Mouse (Mus musculus): ENCODE measurements at regions not wholly inside any gene's neighbourhood (a gene's known extent, or its start where the extent isn't known, plus 50 kb on each side); places are given as distances from the start of the nearest gene placed in this dataset.
A peak's percentile ranks its signal among the peaks of the same experiment; 100 is the strongest.

DNA sequence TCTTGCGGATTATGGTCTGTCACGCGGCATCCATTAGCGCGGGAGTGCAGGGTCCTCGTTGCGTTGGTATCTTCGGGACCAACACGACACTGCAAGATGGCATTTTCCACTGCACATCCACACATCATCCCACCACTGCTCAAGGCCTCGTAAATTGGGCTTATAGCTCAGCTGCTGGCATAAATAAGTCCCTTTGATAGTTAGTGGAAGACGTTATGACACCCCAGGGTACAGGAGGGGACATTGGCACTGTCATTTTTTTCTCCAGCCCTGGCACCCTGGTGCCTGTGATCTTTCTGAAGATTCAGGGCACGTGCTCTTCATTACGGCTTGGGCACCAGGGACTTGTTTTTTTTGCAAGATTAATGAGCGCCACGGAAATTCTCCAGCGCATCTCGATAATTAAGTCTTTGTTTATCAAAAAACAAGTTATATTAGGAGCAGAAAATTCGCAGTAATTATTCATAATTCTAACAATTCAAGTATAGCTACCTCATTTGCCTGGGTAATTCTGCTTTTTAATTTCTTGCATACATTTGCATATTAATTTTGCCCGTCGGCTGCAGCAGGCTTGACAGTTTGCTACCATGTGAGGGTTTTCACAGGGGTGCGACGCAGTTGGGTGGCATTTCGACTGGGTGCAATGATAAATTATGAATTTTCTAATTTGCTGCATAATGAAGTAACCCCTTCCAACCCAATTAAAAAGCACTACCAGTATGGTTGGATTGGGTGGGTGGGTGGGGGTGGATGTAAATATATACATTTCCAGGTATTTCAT, 119.1 kb downstream of the Vrk1 start:
- intact Hi-C loops (cut with DNase I): no loop called here
- no peak for DNase-seq (ENCODE audit: extremely low spot score in 1 of 2, low spot score in 2 of 2)

DNA sequence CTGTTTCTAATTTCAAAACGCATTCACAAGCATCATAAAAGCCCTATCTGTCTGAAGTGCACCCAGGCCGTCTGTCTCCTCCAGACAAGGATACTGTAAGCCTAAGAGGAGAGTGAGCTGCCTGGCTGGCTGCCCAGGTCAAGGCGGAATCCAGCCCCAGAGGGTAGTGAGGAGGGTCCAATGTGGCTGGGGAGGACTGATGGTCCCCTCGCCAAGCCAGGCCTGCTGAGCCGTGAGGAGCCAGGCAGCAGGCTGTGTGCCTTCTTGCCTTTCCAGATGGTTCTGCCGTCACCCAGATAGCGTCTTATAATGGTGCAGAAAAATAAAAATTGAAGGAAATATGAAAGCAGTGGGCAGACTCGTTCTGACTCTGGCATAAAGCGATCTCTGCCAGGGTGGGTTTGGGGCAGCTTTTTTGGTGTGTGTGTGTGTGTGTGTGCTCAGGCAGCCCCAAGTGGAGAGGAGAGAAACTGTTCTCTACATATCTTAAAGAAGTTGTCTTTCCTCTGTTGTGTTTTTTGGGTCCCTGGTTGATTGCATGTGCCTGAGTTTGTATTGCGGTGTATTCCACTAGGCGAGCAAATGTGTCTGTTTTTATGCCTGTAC, 120.1 kb downstream of the Vrk1 start:
- intact Hi-C loops (cut with DNase I): no loop called here
- DNase-seq (ENCODE audit: extremely low spot score in 1 of 2, low spot score in 2 of 2): peak in 1 of 2 experiments; percentile 52

- no peak for DNase-seq (ENCODE audit: extremely low spot score in 1 of 2, low spot score in 2 of 2)
- intact Hi-C loops (cut with DNase I): no loop called here
These were observed 122.7 kb downstream of the Vrk1 start for GRCm38 (mm10) chr12:106132715-106133114.

DNA sequence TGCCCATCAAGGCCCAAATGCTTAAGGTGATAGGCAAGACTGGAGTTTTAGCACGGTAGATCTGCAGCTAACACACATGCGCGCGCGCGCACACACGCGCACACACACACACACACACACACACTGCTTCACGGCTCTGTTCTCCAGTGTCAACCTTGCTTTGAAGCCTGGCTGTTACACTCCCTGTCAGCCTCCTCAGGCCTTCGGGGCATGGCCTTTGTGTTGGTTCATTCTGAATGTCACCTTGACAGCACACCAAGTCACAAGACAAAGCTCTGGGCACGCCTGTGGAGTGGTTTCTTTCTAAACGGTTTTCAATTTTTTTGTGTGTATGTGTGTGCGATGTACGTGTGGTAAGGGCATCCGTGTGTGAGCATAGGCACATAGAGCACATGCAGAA, 128.4 kb downstream of the Vrk1 start:
- intact Hi-C loops (cut with DNase I): no loop called here
- no peak for DNase-seq (ENCODE audit: extremely low spot score in 1 of 2, low spot score in 2 of 2)

- no peak for DNase-seq (ENCODE audit: extremely low spot score in 1 of 2, low spot score in 2 of 2)
- intact Hi-C loops (cut with DNase I): no loop called here
These were observed 129.5 kb downstream of the Vrk1 start for GRCm38 (mm10) chr12:106139491-106139890.

DNA sequence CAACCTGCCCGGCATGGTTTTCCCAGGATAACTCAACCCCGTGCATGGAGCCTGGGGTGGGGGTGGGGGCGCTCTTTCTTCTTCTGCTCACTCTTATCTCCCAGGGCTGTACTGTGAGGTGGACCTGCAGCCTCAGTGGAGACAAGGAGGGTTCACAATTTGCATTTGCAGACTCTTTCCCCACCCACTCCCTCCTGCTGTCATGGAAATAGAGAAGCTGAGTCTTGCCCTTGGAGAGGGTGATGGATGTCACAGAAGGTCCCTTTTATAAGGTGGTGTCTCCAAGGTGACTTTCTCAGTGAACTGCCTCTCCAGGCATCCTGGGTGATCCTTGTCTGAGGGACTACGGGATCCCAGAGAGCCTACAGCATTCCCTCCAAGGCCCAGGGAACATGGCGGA, 129.9 kb downstream of the Vrk1 start:
- intact Hi-C loops (cut with DNase I): no loop called here
- DNase-seq (ENCODE audit: extremely low spot score in 1 of 2, low spot score in 2 of 2): no peak

GRCm38 (mm10) chr12:106140671-106141070, 130.6 kb downstream of the Vrk1 start:
- no peak for DNase-seq (ENCODE audit: extremely low spot score in 1 of 2, low spot score in 2 of 2)

DNA sequence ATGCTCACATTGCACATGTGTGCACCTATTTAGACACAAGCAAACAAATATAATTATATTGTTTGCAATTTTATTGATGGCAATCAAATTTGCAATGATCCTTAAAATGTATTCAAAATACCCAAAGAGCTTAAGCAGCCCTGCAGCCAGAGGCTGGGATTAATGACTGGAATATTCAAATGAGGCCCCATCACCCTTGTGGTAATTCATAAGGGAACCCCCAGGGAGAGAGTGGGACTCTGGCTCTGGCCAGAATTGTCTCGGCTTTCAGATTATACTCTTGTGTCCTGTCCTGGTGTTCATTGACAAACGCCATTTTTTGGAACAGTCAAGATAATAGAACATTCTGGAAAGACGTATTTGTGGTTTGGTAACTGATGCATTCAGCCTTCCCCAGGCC, 133.5 kb downstream of the Vrk1 start:
- intact Hi-C loops (cut with DNase I): no loop called here
- DNase-seq (ENCODE audit: extremely low spot score in 1 of 2, low spot score in 2 of 2): no peak

More at GRCm38 (mm10) chr12:106140671-106141070, 130.6 kb downstream of the Vrk1 start:
- intact Hi-C loops (cut with DNase I): no loop called here

- intact Hi-C loops (cut with DNase I): no loop called here
- no peak for DNase-seq (ENCODE audit: extremely low spot score in 1 of 2, low spot score in 2 of 2)
These were observed 146.8 kb downstream of the Vrk1 start for GRCm38 (mm10) chr12:106156837-106157236.

GRCm38 (mm10) chr12:106157827-106158226, 147.8 kb downstream of the Vrk1 start:
- intact Hi-C loops (cut with DNase I): no loop called here

DNA sequence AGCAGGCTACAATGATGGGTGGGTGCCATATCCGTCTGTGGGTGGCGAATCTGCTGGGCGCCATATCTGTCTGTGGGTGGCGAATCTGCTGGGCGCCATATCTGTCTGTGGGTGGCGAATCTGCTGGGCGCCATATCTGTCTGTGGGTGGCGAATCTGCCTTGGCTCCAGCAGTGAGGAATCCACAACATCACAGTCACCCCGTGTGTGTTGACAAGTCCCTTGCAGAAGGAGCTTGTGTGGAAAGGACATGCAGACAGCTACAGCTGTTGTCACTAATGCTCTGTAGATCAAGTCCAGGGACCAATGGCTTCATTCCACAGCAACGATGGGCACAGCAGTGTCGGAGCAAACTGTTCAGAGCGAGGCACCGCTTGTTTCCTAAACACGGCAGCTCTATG, 148.6 kb downstream of the Vrk1 start:
- intact Hi-C loops (cut with DNase I): no loop called here
- no peak for DNase-seq (ENCODE audit: extremely low spot score in 1 of 2, low spot score in 2 of 2)

More at GRCm38 (mm10) chr12:106157827-106158226, 147.8 kb downstream of the Vrk1 start:
- DNase-seq (ENCODE audit: extremely low spot score in 1 of 2, low spot score in 2 of 2): no peak

DNA sequence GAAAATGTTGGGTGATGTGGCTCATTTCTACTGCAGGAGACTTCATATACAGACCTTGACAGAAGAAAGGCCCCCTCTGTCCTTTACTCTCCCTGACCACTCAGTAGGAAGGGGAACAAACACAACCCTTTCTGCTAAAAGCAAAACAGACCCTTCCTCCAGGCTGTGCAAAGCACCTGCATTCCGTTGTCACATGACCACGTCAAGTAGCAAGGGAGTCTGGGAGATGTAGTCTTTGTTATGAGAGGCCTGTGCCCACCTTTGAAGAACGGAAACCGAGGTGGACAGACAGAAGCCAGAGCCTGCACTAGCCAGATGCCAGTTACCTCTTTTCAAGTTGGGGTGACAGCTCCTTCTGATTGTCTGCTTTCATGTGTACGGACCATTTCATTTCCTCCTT, 161.3 kb downstream of the Vrk1 start:
- DNase-seq (ENCODE audit: extremely low spot score in 1 of 2, low spot score in 2 of 2): no peak
- intact Hi-C loops (cut with DNase I): no loop called here

DNA sequence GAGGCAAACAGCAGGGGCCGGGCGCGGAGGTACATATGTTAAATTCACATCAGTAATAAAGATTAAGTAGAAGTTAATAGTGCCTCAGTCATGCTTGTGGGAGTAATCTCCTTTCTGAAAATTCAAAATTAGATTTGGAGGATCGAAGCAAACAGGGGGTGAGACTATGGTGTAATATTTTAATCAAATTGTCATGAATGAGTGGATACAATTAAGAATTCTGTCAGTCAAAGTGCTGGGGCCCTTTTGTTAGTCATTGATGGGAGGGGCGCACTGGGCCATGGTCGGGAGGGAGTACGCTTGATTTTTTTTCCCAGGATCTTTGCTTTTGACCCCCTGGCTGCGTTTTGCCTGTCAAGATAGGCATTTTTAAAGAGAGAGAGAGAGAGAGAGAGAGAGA, 163.2 kb downstream of the Vrk1 start:
- DNase-seq (ENCODE audit: extremely low spot score in 1 of 2, low spot score in 2 of 2): no peak
- intact Hi-C loops (cut with DNase I): no loop called here

- intact Hi-C loops (cut with DNase I): no loop called here
- DNase-seq (ENCODE audit: extremely low spot score in 1 of 2, low spot score in 2 of 2): peak in 1 of 2 experiments; percentile 45
These were observed 164.3 kb downstream of the Vrk1 start for GRCm38 (mm10) chr12:106174070-106174980.

DNA sequence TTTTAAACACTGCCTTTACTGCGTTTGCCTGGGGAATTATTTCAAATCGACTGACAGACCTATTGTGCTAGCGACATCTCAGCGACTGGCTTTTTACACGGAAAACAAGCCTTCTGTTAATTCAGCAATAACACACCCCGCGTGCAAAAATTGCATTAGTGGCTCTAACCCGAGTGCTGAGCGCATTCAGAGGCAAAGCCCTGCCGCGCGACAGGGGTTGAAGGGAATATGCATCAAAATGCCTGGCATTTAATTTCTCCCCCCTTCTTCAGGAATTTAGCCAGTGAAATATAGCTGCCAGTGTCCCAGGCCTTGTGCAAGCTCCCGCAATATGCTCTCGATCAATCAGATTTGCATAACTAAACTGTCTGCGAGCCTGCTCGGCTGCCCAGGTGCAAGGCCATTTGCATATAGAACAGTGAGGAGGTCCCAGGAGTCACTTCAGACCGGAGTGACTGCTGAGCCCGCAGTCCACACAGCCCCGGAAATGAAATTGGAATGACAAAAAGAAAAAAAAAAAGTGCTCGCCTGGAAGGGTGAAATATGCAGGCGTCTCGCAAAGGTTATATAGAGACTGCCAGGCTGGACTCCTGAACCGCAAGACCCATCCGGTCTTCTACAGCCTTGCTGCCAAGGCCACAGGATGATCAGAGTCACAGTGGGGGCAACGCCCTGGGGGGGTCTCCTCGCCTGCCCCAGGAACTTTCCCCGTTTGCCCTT, 165.1 kb downstream of the Vrk1 start:
- intact Hi-C loops (cut with DNase I): no loop called here
- DNase-seq (ENCODE audit: extremely low spot score in 1 of 2, low spot score in 2 of 2): no peak

GRCm38 (mm10) chr12:106177302-106177701, 167.3 kb downstream of the Vrk1 start:
- intact Hi-C loops (cut with DNase I): no loop called here
- DNase-seq (ENCODE audit: extremely low spot score in 1 of 2, low spot score in 2 of 2): no peak

DNA sequence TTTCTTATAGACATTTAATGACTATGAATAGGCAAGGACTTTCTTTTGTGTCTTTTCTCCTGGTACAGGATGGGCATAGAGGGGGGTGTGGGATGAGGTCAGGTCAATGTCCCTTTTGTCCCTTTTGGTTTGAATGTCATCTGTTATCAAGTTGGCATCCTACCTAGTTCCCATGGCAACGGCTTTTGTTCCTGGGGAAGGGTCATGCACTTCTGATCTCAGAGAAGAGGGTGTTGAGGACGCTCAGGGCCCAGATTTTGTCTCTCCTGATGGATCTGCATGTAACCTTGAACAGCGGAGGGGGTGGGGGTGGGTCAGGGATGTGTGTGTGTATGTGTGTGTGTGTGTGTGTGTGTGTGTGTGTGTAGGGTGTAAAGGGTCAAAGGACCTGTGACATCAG, 167.8 kb downstream of the Vrk1 start:
- intact Hi-C loops (cut with DNase I): no loop called here
- no peak for DNase-seq (ENCODE audit: extremely low spot score in 1 of 2, low spot score in 2 of 2)

DNA sequence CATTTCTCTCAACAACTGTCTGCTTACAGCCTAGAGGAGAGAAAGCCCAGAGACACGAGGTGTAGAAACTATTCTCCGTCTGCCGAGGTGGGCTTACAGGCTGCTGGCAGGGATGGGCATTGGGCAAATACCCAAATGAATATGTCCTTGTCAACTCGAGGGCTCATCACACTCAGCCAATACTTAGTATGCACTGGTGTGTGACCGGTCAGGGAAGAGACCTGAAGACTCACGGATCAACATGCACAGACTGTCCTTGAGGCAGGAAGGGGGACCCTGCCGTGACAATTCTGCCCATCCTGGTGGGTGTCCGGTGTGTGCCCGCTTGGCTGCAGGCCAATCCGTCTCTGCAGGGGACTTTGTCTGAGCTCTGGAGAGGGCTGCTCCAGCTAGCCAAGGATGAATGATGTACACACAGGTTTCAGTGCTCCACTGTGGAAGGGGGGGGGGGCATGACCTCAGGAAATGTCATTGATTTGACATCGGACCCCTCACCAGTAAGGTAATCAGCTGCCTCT, 168.7 kb downstream of the Vrk1 start:
- no peak for DNase-seq (ENCODE audit: extremely low spot score in 1 of 2, low spot score in 2 of 2)
- intact Hi-C loops (cut with DNase I): no loop called here

DNA sequence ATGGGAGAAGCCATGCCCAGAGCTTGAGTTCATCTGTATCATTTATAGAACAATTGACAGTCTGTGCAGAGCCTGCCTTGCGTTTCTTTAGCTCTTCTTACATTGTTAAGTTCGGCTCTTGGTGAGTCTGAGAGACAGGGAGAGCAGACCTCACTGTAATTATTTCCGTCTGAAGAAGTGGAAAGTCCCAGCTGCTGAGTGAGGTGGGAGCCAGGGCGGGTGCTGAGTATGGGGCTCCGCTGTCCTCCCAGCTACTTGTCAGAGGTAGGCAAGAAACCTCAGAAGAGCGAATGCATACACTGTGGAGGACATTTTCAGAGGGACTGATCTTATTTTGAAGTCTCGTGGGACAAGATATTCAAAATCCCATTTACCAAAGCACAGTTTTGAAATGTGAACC, 172.9 kb downstream of the Vrk1 start:
- DNase-seq (ENCODE audit: extremely low spot score in 1 of 2, low spot score in 2 of 2): no peak
- intact Hi-C loops (cut with DNase I): no loop called here
